Mouse (Mus musculus) CH12.LX (cell line): ENCODE results near the gene Disp3. TPM values are rescaled to one million over a fixed set of nuclear protein-coding genes. Genes with fewer than 3 reads are reported as not detected.
A peak's percentile ranks its signal among the peaks of the same experiment; 100 is the strongest.

Experiments
- DNase-seq: peaks from one replicate; pipeline ENCODE4 v3.0.0-alpha.2; 2013; ENCODE audit errors: extremely low read depth
- H3K27ac ChIP-seq: 2 replicates; pipeline ENCODE4 v1.5.1; 2012; ENCODE audit warnings: low read depth, mild to moderate bottlenecking, control low read depth, moderate library complexity; ENCODE audit not compliant: insufficient read depth
- H3K27me3 ChIP-seq: replicated peaks from 2 replicates; pipeline ENCODE3; 2012; ENCODE audit warnings: inconsistent platforms
- H3K36me3 ChIP-seq, 2 experiments: replicated peaks in 1 of 2; 2 replicates each; pipeline versions ENCODE3 to v1.6.1; 2012; ENCODE audit warnings: inconsistent platforms in 1 of 2, low read length in 1 of 2, mild to moderate bottlenecking in 1 of 2, mixed read lengths in 1 of 2, moderate library complexity in 1 of 2; ENCODE audit not compliant: control insufficient read depth in 1 of 2, insufficient read depth in 1 of 2
- H3K4me1 ChIP-seq, 2 experiments: 2 replicates each; pipeline ENCODE4 v1.6.1; 2012; ENCODE audit warnings: inconsistent platforms in 1 of 2, moderate library complexity in 1 of 2; ENCODE audit not compliant: insufficient read depth in 2 of 2, control insufficient read depth in 1 of 2
- H3K4me2 ChIP-seq: 2 replicates; pipeline ENCODE4 v1.6.1; 2012; ENCODE audit warnings: low read depth, mild to moderate bottlenecking, control low read depth; ENCODE audit not compliant: poor library complexity, insufficient read depth, severe bottlenecking
- H3K4me3 ChIP-seq, 3 experiments: fragments of 150-350 bp in 1 of 3; sonication (generic) in 1 of 3; replicated peaks in 1 of 3; 2 replicates each; pipeline versions ENCODE3 to v1.5.1; 2011 to 2012; ENCODE audit warnings: low read depth in 2 of 3, low read length in 2 of 3, mild to moderate bottlenecking in 2 of 3, moderate library complexity in 2 of 3, control low read depth in 1 of 3, improper control_type of control experiment in 1 of 3, inconsistent platforms in 1 of 3, mixed read lengths in 1 of 3; ENCODE audit not compliant: poor library complexity in 1 of 3
- H3K79me2 ChIP-seq: replicated peaks from 2 replicates; pipeline ENCODE4 v1.6.1; 2012; ENCODE audit warnings: mild to moderate bottlenecking, moderate library complexity; ENCODE audit not compliant: control insufficient read depth, poor library complexity, insufficient read depth, severe bottlenecking; ENCODE audit errors: extremely low read depth
- H3K9ac ChIP-seq: 2 replicates; pipeline ENCODE4 v1.6.1; 2012; ENCODE audit warnings: low read depth, mild to moderate bottlenecking, control low read depth, moderate library complexity; ENCODE audit not compliant: insufficient read depth
- H3K9me3 ChIP-seq: replicated peaks from 2 replicates; pipeline ENCODE3; 2012; ENCODE audit warnings: low read length, inconsistent platforms, mixed read lengths
- BHLHE40 ChIP-seq: IDR thresholded peaks from 2 replicates; pipeline ENCODE4 v1.6.1; 2011; ENCODE audit warnings: mild to moderate bottlenecking, low read depth, low read length, improper control_type of control experiment
- CHD1 ChIP-seq: IDR thresholded peaks from 2 replicates; pipeline ENCODE4 v1.6.1; 2012; ENCODE audit warnings: low read depth, low read length, improper control_type of control experiment, inconsistent platforms
- CHD2 ChIP-seq: IDR thresholded peaks from 2 replicates; pipeline ENCODE4 v1.6.1; 2011; ENCODE audit warnings: low read length, improper control_type of control experiment
- CTCF ChIP-seq, 2 experiments: IDR thresholded peaks in 1 of 2; conservative IDR thresholded peaks in 1 of 2; 2 replicates each; pipeline ENCODE4 v1.5.1; 2011 to 2012; ENCODE audit warnings: low read depth in 2 of 2, low read length in 2 of 2, improper control_type of control experiment in 1 of 2, inconsistent platforms in 1 of 2, mild to moderate bottlenecking in 1 of 2, moderate library complexity in 1 of 2
- ETS1 ChIP-seq: conservative IDR thresholded peaks from 2 replicates; pipeline ENCODE4 v1.6.1; 2012; ENCODE audit warnings: low read depth, mild to moderate bottlenecking, inconsistent platforms, low read length, improper control_type of control experiment, moderate library complexity
- GABPA ChIP-seq: IDR thresholded peaks from 2 replicates; pipeline ENCODE4 v1.6.1; 2012; ENCODE audit warnings: low read depth, low read length, improper control_type of control experiment, inconsistent platforms; ENCODE audit not compliant: insufficient replicate concordance
- HCFC1 ChIP-seq: IDR thresholded peaks from 2 replicates; pipeline ENCODE4 v1.6.1; 2012; ENCODE audit warnings: low read depth, mild to moderate bottlenecking, inconsistent platforms, low read length, improper control_type of control experiment
- MAFK ChIP-seq: IDR thresholded peaks from 2 replicates; pipeline ENCODE4 v1.6.1; 2011; ENCODE audit warnings: low read length, improper control_type of control experiment; ENCODE audit not compliant: insufficient replicate concordance
- MAZ ChIP-seq: IDR thresholded peaks from 2 replicates; pipeline ENCODE4 v1.6.1; 2012; ENCODE audit warnings: low read depth, mild to moderate bottlenecking, inconsistent platforms, low read length, improper control_type of control experiment, moderate library complexity
- NRF1 ChIP-seq: IDR thresholded peaks from 2 replicates; pipeline ENCODE4 v1.6.1; 2014; ENCODE audit warnings: low read depth, mild to moderate bottlenecking, inconsistent platforms, low read length, improper control_type of control experiment, moderate library complexity
- POLR2A ChIP-seq: IDR thresholded peaks from 2 replicates; pipeline ENCODE4 v1.6.1; 2011; ENCODE audit warnings: low read depth, mild to moderate bottlenecking, improper control_type of control experiment, low read length
- POLR2AphosphoS2 ChIP-seq: IDR thresholded peaks from 2 replicates; pipeline ENCODE4 v1.6.1; 2011; ENCODE audit warnings: low read depth, low read length, improper control_type of control experiment
- RAD21 ChIP-seq: IDR thresholded peaks from 2 replicates; pipeline ENCODE4 v1.6.1; 2011; ENCODE audit warnings: low read depth, mild to moderate bottlenecking, low read length, improper control_type of control experiment, moderate library complexity
- TBP ChIP-seq: conservative IDR thresholded peaks from 2 replicates; pipeline ENCODE4 v1.6.1; 2011; ENCODE audit warnings: low read depth, low read length, improper control_type of control experiment
- USF1 ChIP-seq: IDR thresholded peaks from 2 replicates; pipeline ENCODE4 v1.6.1; 2014; ENCODE audit warnings: low read depth, mild to moderate bottlenecking, inconsistent platforms, low read length, improper control_type of control experiment
- USF2 ChIP-seq: conservative IDR thresholded peaks from 2 replicates; pipeline ENCODE4 v1.6.1; 2011; ENCODE audit warnings: low read depth, low read length, improper control_type of control experiment
- ZNF384 ChIP-seq: IDR thresholded peaks from 2 replicates; pipeline ENCODE4 v1.6.1; 2012; ENCODE audit warnings: low read depth, low read length, improper control_type of control experiment, inconsistent platforms
- dilution Hi-C: fragments of 300-500 bp; cut with MboI; formaldehyde crosslinking; loops from 2 replicates; pipeline ENCODE4 v1.14.3; 2020; ENCODE audit warnings: low sequenced_read_pairs; ENCODE audit not compliant: extremely low pct_unique_long_range_greater_than_20kb, extremely low pct_ligation_motif_present
- in situ Hi-C: fragments of 300-500 bp; cut with MboI; formaldehyde crosslinking; loops from 3 replicates; pipeline ENCODE4 v1.14.3; 2019; ENCODE audit warnings: low sequenced_read_pairs, low pct_ligation_motif_present, low pct_unique_long_range_greater_than_20kb, mixed read lengths
- polyA plus RNA-seq: library from polyadenylated mRNA; unstranded; fragments of >175 nt; gene quantifications from 2 replicates; pipeline ENCODE4 v1.2.1, GENCODE M21; 2012; ENCODE audit warnings: low read depth; ENCODE audit not compliant: insufficient read length
- total RNA-seq, 2 experiments: library from RNA; depleted of rRNA; stranded (reverse); fragments of 300-350 nt in 1 of 2; fragments of >200 nt in 1 of 2; gene quantifications; 2 replicates each; pipeline ENCODE4 v1.2.3; 2012 to 2014

The Disp3 gene
- total and polyA plus RNA-seq, 3 experiments, result not detected

GRCm38 (mm10) chr4:148291080-148291479 lies 3.3 kb upstream of the Disp3 start:
- TF ChIP-seq POLR2A (no peak), NRF1 (no peak), TBP (no peak), HCFC1 (no peak), GABPA (no peak), MAZ (no peak), USF1 (no peak), RAD21 (no peak), CTCF (conservative IDR thresholded peaks at IDR 0.05 in 1 of 2, IDR thresholded peaks at IDR 0.05 in 1 of 2; ENCODE audit: low read depth in 2 of 2, low read length in 2 of 2) (no peak), BHLHE40 (no peak), CHD2 (no peak), CHD1 (no peak)
- TF ChIP-seq, all 38 proteins: peak for 0
- peaks cover 6% of the 10 kb centered on the region for H3K27me3 ChIP-seq
- no peaks in the 10 kb centered on the region for H3K79me2 ChIP-seq
- H3K36me3 ChIP-seq, result no peaks in the 10 kb centered on the region
- no peak for DNase-seq
- H3K9ac ChIP-seq, result no peak overlapping the region
- dilution Hi-C loops, result no loop called here
- no peaks in the 10 kb centered on the region for H3K4me1 ChIP-seq
- no peak overlapping the region for H3K4me3 ChIP-seq
- H3K27ac ChIP-seq, result no peak overlapping the region
- H3K9me3 ChIP-seq, result no peaks in the 10 kb centered on the region
- no peak overlapping the region for H3K4me2 ChIP-seq
- in situ Hi-C loops, result no loop called here

DNA sequence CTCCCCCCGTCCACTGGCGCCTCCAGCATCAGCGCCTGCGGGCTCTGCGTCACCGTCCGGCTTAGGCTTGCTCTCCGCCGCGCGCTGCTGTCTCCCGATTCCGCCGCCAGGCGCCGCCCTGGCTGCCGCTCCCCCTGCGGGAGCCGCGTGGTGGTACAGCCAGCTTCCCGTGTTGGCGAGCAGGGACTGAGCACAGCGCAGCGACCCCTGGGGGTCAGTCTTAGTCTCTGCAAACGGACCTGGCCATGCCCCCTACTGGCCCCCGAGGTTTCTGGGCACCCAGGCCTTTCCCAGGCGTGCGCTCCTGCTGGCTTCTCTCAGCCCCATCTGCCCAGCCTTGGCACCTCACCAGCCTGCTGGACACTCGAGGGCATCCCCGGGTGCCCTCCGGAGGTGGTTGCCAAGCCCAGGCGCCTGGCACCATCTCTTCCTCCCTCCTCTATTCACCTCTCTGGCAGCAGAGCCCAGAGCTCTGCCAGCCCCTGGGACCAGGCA lies 337 bp upstream of the Disp3 start:
- H3K27ac ChIP-seq, result no peak overlapping the region
- TF ChIP-seq USF2, result no peak
- peak in 1 of 2 experiments; percentile 7; a peak in 1 of 4 replicates for TF ChIP-seq CTCF (conservative IDR thresholded peaks at IDR 0.05 in 1 of 2, IDR thresholded peaks at IDR 0.05 in 1 of 2; ENCODE audit: low read depth in 2 of 2, low read length in 2 of 2)
- no peaks in the 10 kb centered on the region for H3K36me3 ChIP-seq
- no peaks in the 10 kb centered on the region for H3K9me3 ChIP-seq
- in situ Hi-C loops, result no loop called here
- peaks cover 27% of the 10 kb centered on the region for H3K27me3 ChIP-seq
- no peak overlapping the region for H3K4me3 ChIP-seq
- no peak for DNase-seq
- H3K4me1 ChIP-seq, result no peaks in the 10 kb centered on the region
- no peak overlapping the region for H3K4me2 ChIP-seq
- no peak overlapping the region for H3K9ac ChIP-seq
- dilution Hi-C loops, result no loop called here
- H3K79me2 ChIP-seq, result no peaks in the 10 kb centered on the region

- in situ Hi-C loops (no loop called here), dilution Hi-C loops (no loop called here)
- H3K27me3 ChIP-seq, result peaks cover 38% of the 10 kb centered on the region
- H3K9me3 ChIP-seq, result no peaks in the 10 kb centered on the region
- H3K27ac ChIP-seq, result no peak overlapping the region
- no peak overlapping the region for H3K4me2 ChIP-seq
- no peak for DNase-seq
- no peaks in the 10 kb centered on the region for H3K36me3 ChIP-seq
- H3K9ac ChIP-seq, result no peak overlapping the region
- no peaks in the 10 kb centered on the region for H3K79me2 ChIP-seq
- H3K4me1 ChIP-seq, result no peaks in the 10 kb centered on the region
- no peak overlapping the region for H3K4me3 ChIP-seq
- TF ChIP-seq POLR2AphosphoS2 (no peak), ETS1 (no peak), CHD2 (no peak), ZNF384 (no peak), MAFK (no peak), USF1 (no peak)
These were observed 724 bp downstream of the Disp3 start for GRCm38 (mm10) chr4:148287041-148287440.
